Mouse (Mus musculus) heart, adult 2 months (tissue): ENCODE data around the gene Fbln1. TPM values are rescaled to one million over a fixed set of nuclear protein-coding genes. Genes with fewer than 3 reads are reported as not detected.
"Not testable (repeated sequence)": the region's sequence is repeated elsewhere in the genome, so short reads cannot be mapped to it uniquely, and the experiment has no call there.

Source experiments
- DNase-seq, 2 experiments: peaks; one replicate each; pipeline ENCODE4 v3.0.0; 2021
- H3K27ac ChIP-seq: fragments of 200-600 bp; 2 replicates; pipeline ENCODE4 v1.8.1; 2022
- H3K27me3 ChIP-seq: fragments of 200-500 bp; 2 replicates; pipeline ENCODE4 v1.6.1; 2012; ENCODE audit warnings: mild to moderate bottlenecking, low read length, inconsistent platforms, mixed read lengths; ENCODE audit not compliant: control insufficient read depth, insufficient read depth
- H3K36me3 ChIP-seq: fragments of 200-500 bp; 2 replicates; pipeline ENCODE4 v1.6.1; 2012; ENCODE audit warnings: low read length, inconsistent platforms; ENCODE audit not compliant: control insufficient read depth, insufficient read depth
- H3K4me1 ChIP-seq: fragments of 200-500 bp; 2 replicates; pipeline ENCODE4 v1.6.1; 2011; ENCODE audit warnings: low read length; ENCODE audit not compliant: control insufficient read depth, insufficient read depth
- H3K4me3 ChIP-seq: fragments of 200-600 bp; 2 replicates; pipeline ENCODE4 v1.8.1; 2022
- H3K79me2 ChIP-seq: fragments of 200-500 bp; replicated peaks from 2 replicates; pipeline ENCODE4 v1.6.1; 2012; ENCODE audit warnings: mild to moderate bottlenecking, inconsistent platforms, low read length, moderate library complexity, mixed read lengths; ENCODE audit not compliant: control insufficient read depth, insufficient read depth
- H3K9ac ChIP-seq: fragments of 200-500 bp; 2 replicates; pipeline ENCODE4 v1.6.1; 2012; ENCODE audit warnings: low read depth, mild to moderate bottlenecking, control low read depth, inconsistent platforms, low read length, mixed read lengths
- CTCF ChIP-seq: fragments of 200-600 bp; IDR thresholded peaks from 2 replicates; pipeline ENCODE4 v1.8.1; 2022; ENCODE audit warnings: antibody characterized with exemption, mild to moderate bottlenecking, moderate library complexity
- EP300 ChIP-seq: fragments of 200-500 bp; IDR thresholded peaks from 2 replicates; pipeline ENCODE4 v1.6.1; 2011; ENCODE audit warnings: low read depth, low read length, control low read depth; ENCODE audit not compliant: insufficient read depth
- POLR2A ChIP-seq: fragments of 200-500 bp; IDR thresholded peaks from 2 replicates; pipeline ENCODE4 v1.6.1; 2011; ENCODE audit warnings: mild to moderate bottlenecking, low read depth, low read length, control low read depth; ENCODE audit not compliant: insufficient read depth
- WGBS: fragments of 180-500 bp; shearing (Covaris S2); methylation state at CpG from one replicate; pipeline ENCODE4 v1.1.7; 2018; 5-methylcytosine and 5-hydroxymethylcytosine counted together
- intact Hi-C: fragments of 180-260 bp; cut with DNase I; formaldehyde crosslinking; loops from one replicate; pipeline ENCODE4 v1.15.1; 2025
- polyA plus RNA-seq: library from polyadenylated mRNA; depleted of rRNA; stranded (reverse); fragments of >200 nt; gene quantifications from 2 replicates; pipeline ENCODE4 v1.2.3, GENCODE M21; 2012
- total RNA-seq, 2 experiments: library from RNA; stranded (reverse); gene quantifications; 2 replicates each; pipeline ENCODE4 v1.2.3; 2021

The Fbln1 gene
- total and polyA plus RNA-seq, 3 experiments, result 88.9 to 174 (median 96.1) TPM

DNA sequence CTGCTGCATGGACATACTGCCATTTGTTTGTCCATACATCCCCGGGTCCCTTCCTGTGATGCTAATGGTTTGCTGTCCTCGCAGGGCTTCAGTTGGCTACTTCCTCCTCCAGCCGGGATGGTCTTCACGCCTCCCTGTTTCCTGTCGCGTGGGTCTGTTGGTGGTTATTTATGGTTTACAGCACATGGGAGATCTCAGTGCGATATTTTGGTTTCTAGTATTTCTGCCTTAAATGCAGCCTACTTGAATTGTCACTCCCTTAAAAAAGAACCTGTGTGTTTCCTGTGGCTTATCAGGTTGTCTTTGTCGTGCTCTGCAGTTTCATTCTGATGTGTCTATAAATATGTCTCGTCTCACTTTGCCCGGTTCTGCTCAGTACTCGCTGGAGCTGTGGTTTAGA, 122.1 kb downstream of the Fbln1 start:
- intact Hi-C loops, result no loop called here
- no peak overlapping the region for H3K9ac ChIP-seq
- no peak overlapping the region for H3K4me3 ChIP-seq
- H3K27ac ChIP-seq, result no peak overlapping the region
- 8% methylated on average over 11 of the region's 11 CpGs for WGBS
- no peaks in the 10 kb centered on the region for H3K79me2 ChIP-seq
- no peak for DNase-seq
- no peaks in the 10 kb centered on the region for H3K27me3 ChIP-seq
- peaks cover 2% of the 10 kb centered on the region; the same call in 1 of the 2 replicates for H3K4me1 ChIP-seq
- no peaks in the 10 kb centered on the region for H3K36me3 ChIP-seq
- no peak for TF ChIP-seq POLR2A
- TF ChIP-seq CTCF, result no peak
- no peak for TF ChIP-seq EP300

DNA sequence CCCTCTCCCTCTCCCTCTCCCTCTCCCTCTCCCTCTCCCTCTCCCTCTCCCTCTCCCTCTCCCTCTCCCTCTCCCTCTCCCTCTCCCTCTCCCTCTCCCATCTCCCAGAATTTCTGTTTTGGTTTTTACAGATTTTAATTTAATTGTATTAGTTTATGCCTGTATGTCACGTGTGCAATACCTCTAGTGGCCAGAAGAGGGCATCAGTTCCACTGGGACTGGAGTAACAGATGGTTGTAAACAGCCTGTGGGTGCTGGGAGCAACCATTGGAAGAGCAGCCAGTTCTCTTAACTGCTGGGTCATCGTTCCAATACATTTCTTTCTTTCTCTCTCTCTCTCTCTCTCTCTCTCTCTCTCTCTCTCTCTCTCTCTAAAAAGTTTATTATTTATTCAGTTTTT, 122.7 kb downstream of the Fbln1 start:
- H3K4me1 ChIP-seq, H3K9ac ChIP-seq, H3K79me2 ChIP-seq, H3K4me3 ChIP-seq, H3K36me3 ChIP-seq, H3K27me3 ChIP-seq, DNase-seq, intact Hi-C loops, H3K27ac ChIP-seq: not testable (repeated sequence)
- 82% methylated on average over 2 of the region's 2 CpGs for WGBS
- TF ChIP-seq CTCF, result peak; percentile 58

DNA sequence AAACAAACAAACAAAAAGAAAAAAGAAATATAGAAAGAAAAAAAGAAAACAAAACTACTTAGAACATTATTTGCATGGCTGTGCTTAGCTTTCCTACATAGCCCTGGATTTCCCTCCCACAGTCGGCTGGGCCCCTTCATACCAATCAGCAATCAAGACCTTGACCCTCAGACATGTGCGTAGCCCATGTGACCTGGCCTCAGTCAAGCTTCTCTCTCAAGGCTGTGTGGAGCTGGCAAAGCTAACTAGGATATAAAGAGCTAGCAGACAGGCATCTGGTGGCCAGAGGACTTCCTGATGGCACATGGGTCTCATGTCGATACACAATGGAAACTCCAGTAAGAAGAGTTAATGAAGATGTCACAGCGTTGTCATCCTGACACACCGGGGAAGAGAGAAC, 123.3 kb downstream of the Fbln1 start:
- H3K36me3 ChIP-seq, result no peaks in the 10 kb centered on the region
- TF ChIP-seq EP300, result no peak
- TF ChIP-seq POLR2A, result no peak
- TF ChIP-seq CTCF, result no peak
- intact Hi-C loops, result no loop called here
- 90% methylated on average over 5 of the region's 5 CpGs for WGBS
- H3K9ac ChIP-seq, result no peak overlapping the region
- no peaks in the 10 kb centered on the region for H3K27me3 ChIP-seq
- DNase-seq, result no peak
- H3K79me2 ChIP-seq, result no peaks in the 10 kb centered on the region
- peaks cover 2% of the 10 kb centered on the region; the same call in 1 of the 2 replicates for H3K4me1 ChIP-seq
- H3K4me3 ChIP-seq, result no peak overlapping the region
- no peak overlapping the region for H3K27ac ChIP-seq

DNA sequence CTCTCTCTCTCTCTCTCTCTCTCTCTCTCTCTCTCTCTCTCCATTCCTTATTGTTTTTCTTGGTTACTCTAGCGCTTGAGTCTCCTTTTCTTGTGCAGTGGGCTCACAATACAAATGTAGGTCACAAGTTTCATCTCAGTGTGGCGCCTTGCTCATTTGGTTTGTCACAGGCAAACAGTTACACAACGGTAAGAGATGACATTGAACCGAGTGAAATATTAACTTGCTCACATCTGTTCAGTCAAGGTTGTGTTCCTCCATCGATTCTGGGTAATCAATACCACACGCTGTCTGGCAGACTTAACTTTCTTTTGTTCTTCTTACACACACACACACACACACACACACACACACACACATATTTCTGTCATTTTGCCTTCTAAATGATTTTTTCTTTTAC, 124.3 kb downstream of the Fbln1 start:
- no peak for DNase-seq
- Histone ChIP-seq H3K36me3 (no peaks in the 10 kb centered on the region), H3K79me2 (no peaks in the 10 kb centered on the region), H3K27ac (no peak overlapping the region), H3K27me3 (no peaks in the 10 kb centered on the region), H3K9ac (no peak overlapping the region), H3K4me3 (no peak overlapping the region), H3K4me1 (peaks cover 2% of the 10 kb centered on the region; the same call in 1 of the 2 replicates)
- intact Hi-C loops, result no loop called here
- 89% methylated on average over 6 of the region's 6 CpGs for WGBS
- TF ChIP-seq EP300 (no peak), CTCF (no peak), POLR2A (no peak)

DNA sequence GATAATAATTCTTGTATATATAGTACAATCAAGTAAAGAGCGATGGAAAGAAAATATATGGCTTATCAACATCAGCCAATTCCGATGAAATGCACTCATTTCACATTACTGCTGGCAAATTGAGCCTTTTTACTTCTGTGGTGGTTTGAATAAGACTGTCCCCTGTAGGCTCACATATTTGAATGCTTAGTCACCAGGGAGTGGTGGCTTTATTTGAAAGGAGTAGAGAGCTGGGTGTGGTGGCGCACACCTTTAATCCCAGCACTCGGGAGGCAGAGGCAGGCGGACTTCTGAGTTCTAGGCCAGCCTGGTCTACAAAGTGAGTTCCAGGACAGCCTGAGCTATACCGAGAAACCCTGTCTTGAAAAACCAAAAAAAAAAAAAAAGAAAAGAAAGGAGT, 127.8 kb downstream of the Fbln1 start:
- H3K27me3 ChIP-seq, H3K79me2 ChIP-seq, H3K4me3 ChIP-seq, H3K27ac ChIP-seq, DNase-seq, H3K9ac ChIP-seq, H3K4me1 ChIP-seq, H3K36me3 ChIP-seq, intact Hi-C loops: not testable (repeated sequence)
- WGBS, result 91% methylated on average over 6 of the region's 6 CpGs

DNA sequence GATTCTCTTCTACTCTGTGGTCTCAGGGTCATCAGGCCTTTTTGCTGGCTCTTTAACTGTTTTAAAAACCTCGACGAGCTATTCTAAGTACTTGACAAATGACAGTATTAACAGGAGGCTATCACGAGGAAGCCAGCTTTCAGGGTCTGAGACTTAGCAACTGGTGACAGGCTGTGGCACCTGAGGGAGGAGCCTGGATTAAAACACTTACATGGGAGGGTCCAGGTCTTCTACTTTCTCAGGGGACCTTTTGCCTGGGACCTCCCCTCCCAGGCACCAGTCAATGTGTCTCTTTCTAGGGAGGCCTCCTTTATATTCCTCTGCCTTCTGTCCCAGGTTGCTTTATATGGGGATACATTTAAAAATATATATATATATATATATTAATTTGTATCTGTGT, 128.5 kb downstream of the Fbln1 start:
- Histone ChIP-seq H3K4me3 (no peak overlapping the region), H3K4me1 (peaks cover 2% of the 10 kb centered on the region; the same call in 1 of the 2 replicates), H3K27ac (no peak overlapping the region), H3K9ac (no peak overlapping the region), H3K79me2 (peaks cover under 1% of the 10 kb centered on the region; the same call in 1 of the 2 replicates), H3K27me3 (no peaks in the 10 kb centered on the region), H3K36me3 (no peaks in the 10 kb centered on the region)
- intact Hi-C loops, result no loop called here
- DNase-seq, result no peak
- 55% methylated on average over 3 of the region's 3 CpGs for WGBS
- no peak for TF ChIP-seq EP300
- no peak for TF ChIP-seq POLR2A
- TF ChIP-seq CTCF, result no peak
